Mouse (Mus musculus) T-helper 17 cell (primary cell): Measurements from ENCODE around the gene Mdm1.
"Not testable (repeated sequence)": the region's sequence is repeated elsewhere in the genome, so short reads cannot be mapped to it uniquely, and the experiment has no call there.

Source experiments
- in situ Hi-C, 2 experiments: fragments of 300-600 bp; cut with MboI, MseI; formaldehyde crosslinking; loops; 1 replicate in 1 of 2; 2 replicates in 1 of 2; pipeline ENCODE4 v1.15.1; 2025; ENCODE audit warnings: high pct_unique_total_duplicates in 2 of 2

The Mdm1 gene

DNA sequence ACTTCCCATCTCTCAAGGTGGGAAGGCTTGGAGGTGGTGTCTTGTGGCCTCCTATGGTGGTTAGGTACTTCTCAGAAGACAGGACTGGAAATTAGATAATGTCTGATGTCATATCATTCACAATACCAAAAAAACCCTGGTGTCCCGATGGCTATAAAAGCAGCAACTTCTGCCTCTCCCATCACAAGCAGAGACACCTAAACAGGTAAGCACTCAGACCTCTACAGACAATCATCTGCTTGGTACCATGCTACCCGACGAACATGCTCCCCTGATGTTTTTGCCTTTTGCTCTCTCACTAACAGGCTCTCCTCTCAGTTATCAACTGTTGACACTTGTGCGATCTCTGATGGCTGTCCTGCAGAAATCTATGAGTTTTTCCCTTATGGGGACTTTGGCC, 63.0 kb downstream of the Mdm1 start, which contains the start of gene Il22:
Gene Il22 (plus strand): TSS at position 301 of the 400 bp plus-strand sequence.
- in situ Hi-C loops: loop anchor here (5.0 kb wide), 1 partner anchor 88 kb away; no protein-coding TSS in a partner anchor

GRCm38 (mm10) chr10:118215719-118216393, 74.2 kb downstream of the Mdm1 start:
- in situ Hi-C loops: not testable (repeated sequence)
